Mouse (Mus musculus) myocyte (in vitro differentiated cells): Measurements from ENCODE around the gene Acsl3. TPM values are rescaled to one million over a fixed set of nuclear protein-coding genes. Genes with fewer than 3 reads are reported as not detected.
A peak's percentile ranks its signal among the peaks of the same experiment; 100 is the strongest.

ENCODE experiments used
- H3K27me3 ChIP-seq: one replicate; pipeline ENCODE4 v1.6.1; 2011; ENCODE audit not compliant: control insufficient read depth, insufficient read depth, insufficient read length
- H3K36me3 ChIP-seq: one replicate; pipeline ENCODE4 v1.6.1; 2011; ENCODE audit not compliant: control insufficient read depth, insufficient read depth
- H3K4me2 ChIP-seq: one replicate; pipeline ENCODE4 v1.6.1; 2011; ENCODE audit warnings: low read depth, control low read depth
- H3K4me3 ChIP-seq: one replicate; pipeline ENCODE4 v1.5.1; 2011; ENCODE audit warnings: mild to moderate bottlenecking, control low read depth, moderate library complexity
- H3K79me2 ChIP-seq: one replicate; pipeline ENCODE4 v1.6.1; 2011; ENCODE audit not compliant: control insufficient read depth, insufficient read depth
- H3ac ChIP-seq: one replicate; pipeline ENCODE4 v1.6.1; 2011; ENCODE audit not compliant: control insufficient read depth, insufficient read length
- CEBPB ChIP-seq: IDR thresholded peaks from 2 replicates; pipeline ENCODE4 v1.6.1; 2011; ENCODE audit warnings: mild to moderate bottlenecking, moderate library complexity; ENCODE audit not compliant: poor library complexity, insufficient read depth, severe bottlenecking
- E2F4 ChIP-seq: IDR thresholded peaks from one replicate; pipeline ENCODE4 v1.6.1; 2011; ENCODE audit warnings: mild to moderate bottlenecking, control low read depth, moderate library complexity; ENCODE audit not compliant: insufficient read depth
- MAX ChIP-seq: IDR thresholded peaks from one replicate; pipeline ENCODE4 v1.6.1; 2011; ENCODE audit warnings: low read depth, mild to moderate bottlenecking, control low read depth
- MYOD1 ChIP-seq, 3 experiments: IDR thresholded peaks; one replicate each; pipeline ENCODE4 v1.6.1; 2011; ENCODE audit warnings: control low read depth in 2 of 3, low read depth in 2 of 3, mild to moderate bottlenecking in 2 of 3, moderate library complexity in 1 of 3; ENCODE audit not compliant: insufficient read length in 2 of 3, control insufficient read depth in 1 of 3
- MYOG ChIP-seq, 3 experiments: IDR thresholded peaks; one replicate each; pipeline ENCODE4 v1.6.1; 2011; ENCODE audit warnings: control low read depth in 2 of 3, low read depth in 2 of 3, mild to moderate bottlenecking in 2 of 3; ENCODE audit not compliant: insufficient read length in 2 of 3, control insufficient read depth in 1 of 3, insufficient read depth in 1 of 3
- POLR2A ChIP-seq: IDR thresholded peaks from one replicate; pipeline ENCODE4 v1.6.1; 2011; ENCODE audit warnings: low read depth, mild to moderate bottlenecking, control low read depth, moderate library complexity; ENCODE audit not compliant: insufficient read length
- POLR2AphosphoS2 ChIP-seq: IDR thresholded peaks from one replicate; pipeline ENCODE4 v1.6.1; 2011; ENCODE audit warnings: low read depth, control low read depth; ENCODE audit not compliant: insufficient read length
- REST ChIP-seq: IDR thresholded peaks from one replicate; pipeline ENCODE4 v1.6.1; 2011; ENCODE audit warnings: mild to moderate bottlenecking, control low read depth, moderate library complexity; ENCODE audit not compliant: insufficient read depth, insufficient read length
- SRF ChIP-seq: IDR thresholded peaks from one replicate; pipeline ENCODE4 v1.6.1; 2011; ENCODE audit warnings: low read depth; ENCODE audit not compliant: control insufficient read depth, insufficient read length
- TCF12 ChIP-seq: IDR thresholded peaks from one replicate; pipeline ENCODE4 v1.6.1; 2011; ENCODE audit warnings: mild to moderate bottlenecking, control low read depth; ENCODE audit not compliant: poor library complexity, insufficient read depth, severe bottlenecking
- TCF3 ChIP-seq: IDR thresholded peaks from one replicate; pipeline ENCODE4 v1.6.1; 2011; ENCODE audit warnings: low read depth, control low read depth; ENCODE audit not compliant: insufficient read length
- USF1 ChIP-seq: IDR thresholded peaks from one replicate; pipeline ENCODE4 v1.6.1; 2011; ENCODE audit warnings: low read depth, mild to moderate bottlenecking, control low read depth, moderate library complexity
- polyA plus RNA-seq: library from polyadenylated mRNA; unstranded; fragments of >200 nt; fragmentation: generic; extraction: Trizol; gene quantifications from one replicate; pipeline ENCODE4 v1.2.1, GENCODE M21; 2012; ENCODE audit warnings: missing spikeins

The Acsl3 gene
- polyA plus RNA-seq, 1 experiment = 106 TPM

DNA sequence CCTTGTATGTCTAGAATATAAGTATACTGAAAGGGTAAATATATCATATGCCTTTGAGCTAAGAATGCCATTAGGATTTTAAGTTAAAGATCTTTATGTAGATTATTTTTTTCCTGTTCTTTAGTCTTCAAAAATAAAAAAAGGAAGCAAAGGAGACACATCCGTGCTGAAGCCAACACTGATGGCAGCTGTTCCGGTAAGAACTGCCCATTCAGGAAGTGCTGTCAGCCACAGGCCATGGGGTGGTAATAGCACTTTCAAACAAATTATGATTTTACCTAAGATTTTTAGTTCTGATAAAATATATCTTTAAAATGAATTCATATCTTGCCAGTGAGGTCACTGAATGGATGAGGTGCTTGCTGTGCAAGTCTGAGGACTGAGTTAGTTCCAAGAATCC lies 38.7 kb downstream of the Acsl3 start:
- Histone ChIP-seq H3K4me2 (no peak overlapping the region), H3K79me2 (no peaks in the 10 kb centered on the region), H3ac (no peak overlapping the region), H3K4me3 (no peak overlapping the region), H3K27me3 (no peaks in the 10 kb centered on the region), H3K36me3 (peaks cover 90% of the 10 kb centered on the region)
- no peak for TF ChIP-seq POLR2AphosphoS2
- TF ChIP-seq REST = no peak
- no peak for TF ChIP-seq TCF3
- no peak for TF ChIP-seq E2F4
- peak; percentile 16 for TF ChIP-seq POLR2A

DNA sequence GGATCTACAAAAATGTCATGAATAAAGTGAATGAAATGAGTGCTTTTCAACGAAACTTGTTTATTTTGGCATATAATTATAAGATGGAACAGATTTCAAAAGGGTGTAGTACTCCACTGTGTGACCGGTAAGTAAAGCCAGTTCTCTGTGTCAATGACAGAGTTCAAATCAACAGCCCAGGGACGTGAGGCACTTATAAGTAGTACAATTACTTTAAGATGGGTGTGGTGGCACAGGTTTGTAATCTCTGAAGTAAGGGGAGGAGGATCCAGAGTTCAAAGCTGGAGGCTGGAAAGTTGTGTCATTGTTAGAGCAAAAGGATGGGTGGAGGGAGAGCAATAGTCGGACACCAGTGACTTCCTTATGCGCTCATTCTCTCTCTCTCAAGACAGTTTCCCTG lies 39.3 kb downstream of the Acsl3 start:
- Histone ChIP-seq H3K27me3 (no peaks in the 10 kb centered on the region), H3K4me2 (no peak overlapping the region), H3K79me2 (no peaks in the 10 kb centered on the region), H3K4me3 (no peak overlapping the region), H3ac (no peak overlapping the region), H3K36me3 (peaks cover 90% of the 10 kb centered on the region)
- no peak for TF ChIP-seq POLR2A
- TF ChIP-seq TCF3 = no peak
- TF ChIP-seq MYOD1 (IDR thresholded peaks at IDR 0.05; ENCODE audit: control insufficient read depth in 1 of 3, insufficient read length in 2 of 3, low read depth in 2 of 3) = no peak
- no peak for TF ChIP-seq TCF12

DNA sequence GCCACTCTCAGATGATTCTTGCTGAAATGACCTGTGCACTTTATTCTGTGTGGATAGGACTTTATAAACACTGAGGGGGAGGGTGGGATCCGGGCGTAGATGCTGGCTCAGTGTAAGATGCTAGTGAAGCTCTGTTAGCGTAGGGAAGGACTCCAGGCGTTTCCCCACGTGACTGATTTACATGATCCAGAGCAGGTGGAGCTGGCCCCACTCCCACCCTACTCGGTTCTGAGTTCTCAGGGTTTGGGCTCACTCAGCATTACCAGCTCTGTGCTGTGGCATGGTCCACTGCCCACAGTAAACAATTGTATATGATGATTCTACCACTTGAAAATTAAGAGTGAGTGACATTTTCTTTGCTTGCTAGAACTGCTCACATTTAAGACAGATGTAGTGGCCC lies 40.5 kb downstream of the Acsl3 start:
- Histone ChIP-seq H3K79me2 (no peaks in the 10 kb centered on the region), H3ac (no peak overlapping the region), H3K4me2 (no peak overlapping the region), H3K36me3 (peaks cover 88% of the 10 kb centered on the region), H3K27me3 (no peaks in the 10 kb centered on the region), H3K4me3 (no peak overlapping the region)
- no peak for TF ChIP-seq REST
- no peak for TF ChIP-seq MYOG (IDR thresholded peaks at IDR 0.05; ENCODE audit: control insufficient read depth in 1 of 3, insufficient read depth in 1 of 3, insufficient read length in 2 of 3, low read depth in 2 of 3)
- no peak for TF ChIP-seq MYOD1 (IDR thresholded peaks at IDR 0.05; ENCODE audit: control insufficient read depth in 1 of 3, insufficient read length in 2 of 3, low read depth in 2 of 3)

DNA sequence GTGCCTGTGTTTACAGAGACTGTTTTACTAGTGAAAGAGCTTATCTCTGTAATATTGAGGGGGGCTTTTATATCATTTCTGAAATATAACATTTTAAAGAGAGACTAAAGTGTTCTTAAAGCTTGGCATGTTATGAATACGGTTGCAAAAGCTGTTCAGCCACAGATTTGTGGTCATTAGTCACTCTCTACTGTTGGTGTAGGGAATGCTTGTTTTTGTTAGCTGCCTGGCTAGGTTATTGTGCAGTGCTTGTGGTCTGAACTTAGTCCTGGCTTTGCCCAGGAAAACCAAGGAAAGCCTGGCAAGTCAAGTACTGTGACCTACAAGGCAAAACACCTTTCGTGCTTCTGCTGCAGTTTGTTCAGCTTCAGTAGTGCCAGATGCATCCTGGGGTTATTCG lies 44.1 kb downstream of the Acsl3 start:
- H3K79me2 ChIP-seq = no peaks in the 10 kb centered on the region
- H3K36me3 ChIP-seq = peaks cover 94% of the 10 kb centered on the region
- no peaks in the 10 kb centered on the region for H3K27me3 ChIP-seq
- no peak overlapping the region for H3ac ChIP-seq
- no peak for TF ChIP-seq MAX
- no peak for TF ChIP-seq REST
- TF ChIP-seq MYOG (IDR thresholded peaks at IDR 0.05; ENCODE audit: control insufficient read depth in 1 of 3, insufficient read depth in 1 of 3, insufficient read length in 2 of 3, low read depth in 2 of 3) = no peak
- TF ChIP-seq POLR2AphosphoS2 = no peak
- no peak overlapping the region for H3K4me3 ChIP-seq
- no peak overlapping the region for H3K4me2 ChIP-seq

DNA sequence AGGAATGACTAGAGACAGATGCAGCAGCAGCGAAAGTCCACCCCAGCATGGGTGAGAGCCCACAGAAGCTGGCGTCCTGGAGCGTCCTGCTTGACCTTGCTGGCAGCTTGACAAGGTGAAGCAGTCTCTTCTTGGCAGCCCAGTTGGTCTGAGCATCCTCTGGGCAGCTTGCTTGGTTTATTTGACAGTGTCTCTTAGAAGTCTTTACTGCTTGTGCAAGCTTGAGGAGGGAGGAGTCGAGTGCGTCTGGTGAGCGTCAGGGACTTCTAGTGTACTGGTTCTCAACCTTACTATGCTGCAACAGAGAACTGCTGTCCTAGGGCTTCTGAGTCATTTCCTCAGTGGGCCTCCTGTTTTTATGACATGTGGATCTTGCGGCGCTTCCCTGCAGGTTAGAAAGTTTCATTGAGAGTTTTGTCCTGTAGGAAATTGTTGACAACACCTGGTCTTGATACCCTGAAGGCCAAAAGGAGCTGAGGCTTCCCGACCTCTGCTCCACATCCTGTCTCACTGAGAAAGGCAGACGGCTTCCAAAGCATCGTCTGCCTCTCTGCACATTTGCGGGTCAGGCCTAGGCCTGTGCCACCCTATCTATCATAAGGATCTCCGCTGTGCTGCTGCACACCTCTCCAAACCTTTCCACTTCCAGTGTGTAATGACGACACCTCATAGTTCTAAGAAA lies 44.8 kb downstream of the Acsl3 start:
- H3K79me2 ChIP-seq = no peaks in the 10 kb centered on the region
- H3ac ChIP-seq = no peak overlapping the region
- TF ChIP-seq POLR2A (peak; percentile 35), SRF (no peak), TCF12 (no peak), MAX (no peak), POLR2AphosphoS2 (peak; percentile 65)
- H3K36me3 ChIP-seq = peaks cover 94% of the 10 kb centered on the region
- no peaks in the 10 kb centered on the region for H3K27me3 ChIP-seq
- no peak overlapping the region for H3K4me3 ChIP-seq
- peak overlapping the region; percentile 4 for H3K4me2 ChIP-seq

DNA sequence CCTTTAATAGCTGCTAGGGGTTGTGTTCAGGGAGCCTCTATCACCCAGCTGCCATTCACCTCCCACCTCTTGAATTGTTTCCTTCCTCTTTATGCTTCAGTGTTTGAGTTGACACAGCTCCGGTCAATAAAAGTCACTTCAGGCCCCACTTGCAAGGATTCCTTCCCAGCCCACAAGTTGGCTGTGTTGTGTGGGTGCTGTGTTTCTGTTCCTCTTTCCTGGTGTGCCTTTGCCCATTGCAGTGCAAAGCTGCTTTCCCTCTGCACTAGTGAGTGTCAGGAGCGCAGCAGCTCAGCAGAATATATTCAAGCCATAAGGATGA lies 45.3 kb downstream of the Acsl3 start:
- H3K27me3 ChIP-seq = no peaks in the 10 kb centered on the region
- no peaks in the 10 kb centered on the region for H3K79me2 ChIP-seq
- H3ac ChIP-seq = no peak overlapping the region
- no peak overlapping the region for H3K4me3 ChIP-seq
- peaks cover 94% of the 10 kb centered on the region for H3K36me3 ChIP-seq
- H3K4me2 ChIP-seq = no peak overlapping the region
- no peak for TF ChIP-seq SRF
- TF ChIP-seq E2F4 = no peak
- TF ChIP-seq TCF3 = no peak
- no peak for TF ChIP-seq REST
- no peak for TF ChIP-seq POLR2A
- TF ChIP-seq POLR2AphosphoS2 = no peak
- no peak for TF ChIP-seq CEBPB
- no peak for TF ChIP-seq MYOG (IDR thresholded peaks at IDR 0.05; ENCODE audit: control insufficient read depth in 1 of 3, insufficient read depth in 1 of 3, insufficient read length in 2 of 3, low read depth in 2 of 3)
- no peak for TF ChIP-seq USF1
- TF ChIP-seq MYOD1 (IDR thresholded peaks at IDR 0.05; ENCODE audit: control insufficient read depth in 1 of 3, insufficient read length in 2 of 3, low read depth in 2 of 3) = no peak
- TF ChIP-seq MAX = no peak
- no peak for TF ChIP-seq TCF12
